Mouse (Mus musculus): ENCODE measurements around the gene Nrm. TPM values are rescaled to one million over a fixed set of nuclear protein-coding genes. Genes with fewer than 3 reads are reported as not detected.

Gene Nrm
- total and polyA plus RNA-seq, 3 experiments = 11.1 to 49.9 TPM; not detected in 1

DNA sequence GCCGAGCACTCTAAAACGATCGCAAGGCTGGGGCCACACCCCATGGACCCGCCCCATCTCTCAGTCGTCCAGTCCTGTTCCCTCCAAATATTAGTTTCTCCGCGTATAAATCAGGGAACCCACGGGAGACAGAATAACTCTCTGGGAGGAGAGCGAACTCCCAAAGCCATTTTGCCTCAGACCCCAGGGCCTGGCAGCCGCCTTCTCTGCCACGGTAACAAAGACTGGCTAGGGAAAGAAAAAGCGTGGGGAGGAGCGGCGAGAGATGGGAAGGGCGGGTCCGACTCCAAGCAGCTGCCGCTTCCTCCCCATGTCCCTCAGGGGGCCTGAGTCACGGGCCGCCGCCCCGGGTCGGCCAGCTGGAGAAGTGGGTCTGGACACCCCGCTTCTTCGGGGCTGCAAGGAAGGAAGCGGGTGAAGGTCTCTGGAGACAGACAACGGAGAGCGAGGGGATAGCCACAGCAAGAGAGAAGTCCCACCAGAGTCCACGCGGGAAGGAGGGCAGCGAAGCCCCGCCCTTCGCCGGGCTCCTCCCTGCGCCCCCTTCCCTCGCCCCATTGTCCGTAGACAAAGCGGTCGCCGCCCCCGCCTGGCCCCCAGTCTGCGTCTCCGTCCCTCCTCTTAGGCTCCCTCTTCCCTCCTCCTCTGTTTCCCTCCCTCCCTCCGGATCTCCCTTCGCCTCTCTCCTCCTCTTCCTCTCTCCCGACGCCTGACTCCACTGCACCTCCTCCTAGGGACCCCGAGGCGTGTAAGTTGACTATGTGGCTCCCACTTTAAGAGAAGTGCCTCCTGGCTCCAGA, 4.6 kb downstream of the Nrm start, which contains the start of gene Ppp1r18 (continued):
- TF ChIP-seq ELF1 (IDR thresholded peaks at IDR 0.05; ENCODE audit: low read depth, low read length) = no peak
- 0 out of 2 replicates have a peak, but pooled peaks have one; percentile 24 for TF ChIP-seq TBP (IDR thresholded peaks at IDR 0.05; ENCODE audit: low read depth, low read length)
- TF ChIP-seq RCOR1 (IDR thresholded peaks at IDR 0.05; ENCODE audit: low read depth, low read length) = no peak
- no peak for TF ChIP-seq RAD21 (IDR thresholded peaks at IDR 0.05; ENCODE audit: low read depth, low read length)

DNA sequence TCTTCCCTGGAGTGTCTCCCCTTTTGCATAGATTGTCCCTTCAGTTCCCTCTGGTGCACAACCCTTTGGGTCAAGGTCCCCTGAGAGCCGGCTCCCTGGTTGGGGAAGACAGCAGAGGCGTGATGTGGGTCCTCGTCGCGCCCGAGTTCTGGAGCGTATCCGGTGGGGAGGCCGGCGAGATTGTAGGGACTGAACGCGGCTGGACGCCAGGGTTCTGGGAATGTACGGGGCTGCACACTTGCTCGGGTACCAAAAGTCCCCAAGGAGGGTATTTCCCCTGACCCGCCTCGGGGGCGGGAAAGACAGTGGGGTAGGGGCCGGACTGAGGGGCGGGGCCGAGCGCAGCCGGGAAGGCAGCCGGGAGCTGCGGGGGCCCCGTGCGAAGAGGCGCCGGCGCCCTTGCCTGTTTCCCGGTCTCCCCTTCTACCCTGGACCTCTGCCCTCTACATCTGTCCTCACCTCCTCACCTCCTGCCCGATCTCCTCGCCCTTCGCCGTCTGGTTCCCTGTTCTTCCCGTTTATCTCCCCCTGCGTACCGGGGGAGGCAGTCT, 5.2 kb downstream of the Nrm start:
- Histone ChIP-seq H3K4me3 (ENCODE audit: control insufficient read depth in 1 of 2, insufficient read depth in 1 of 2, low read depth in 2 of 2, low read length in 2 of 2) (peak overlapping the region; percentile 62 to 70), H3K9ac (ENCODE audit: control insufficient read depth, low read depth, low read length, poor library complexity, severe bottlenecking) (peak overlapping the region; percentile 77), H3K4me1 (ENCODE audit: control insufficient read depth in 1 of 2, insufficient read depth in 2 of 2, low read length in 2 of 2) (peaks cover 2 to 16% of the 10 kb centered on the region in 2 experiments; a peak in 3 of 4 replicates), H3K9me3 (replicated peaks; ENCODE audit: insufficient read depth, low read length) (no peaks in the 10 kb centered on the region), H3K36me3 (ENCODE audit: control insufficient read depth in 1 of 2, insufficient read depth in 2 of 2, low read length in 2 of 2) (peaks cover 0 to 3% of the 10 kb centered on the region in 2 experiments; a peak in 2 of 4 replicates), H3K27ac (ENCODE audit: control insufficient read depth, low read depth, low read length) (peak overlapping the region; percentile 70), H3K79me2 (ENCODE audit: control insufficient read depth, insufficient read depth, low read length, poor library complexity) (peaks cover 15% of the 10 kb centered on the region), H3K27me3 (ENCODE audit: control insufficient read depth in 1 of 2, insufficient read depth in 2 of 2, low read length in 2 of 2) (no peaks in the 10 kb centered on the region)
- no peak for DNase-seq (ENCODE audit: low read depth, low spot score)
- no peak for TF ChIP-seq TCF12 (IDR thresholded peaks at IDR 0.05; ENCODE audit: low read depth, low read length)
- no peak for TF ChIP-seq MAFK (IDR thresholded peaks at IDR 0.05; ENCODE audit: borderline replicate concordance, low read depth, low read length)
- TF ChIP-seq MAZ (IDR thresholded peaks at IDR 0.05; ENCODE audit: low read depth, low read length) = no peak
- no peak for TF ChIP-seq CHD2 (IDR thresholded peaks at IDR 0.05; ENCODE audit: low read length)
- 0 out of 2 replicates have a peak, but pooled peaks have one; percentile 15 for TF ChIP-seq NELFE (IDR thresholded peaks at IDR 0.05; ENCODE audit: low read depth, low read length)
- TF ChIP-seq SIN3A (IDR thresholded peaks at IDR 0.05; ENCODE audit: low read length) = no peak
- no peak for TF ChIP-seq GABPA (IDR thresholded peaks at IDR 0.05; ENCODE audit: low read depth, low read length)
- no peak for TF ChIP-seq TAL1 (IDR thresholded peaks at IDR 0.05; ENCODE audit: low read length)

DNA sequence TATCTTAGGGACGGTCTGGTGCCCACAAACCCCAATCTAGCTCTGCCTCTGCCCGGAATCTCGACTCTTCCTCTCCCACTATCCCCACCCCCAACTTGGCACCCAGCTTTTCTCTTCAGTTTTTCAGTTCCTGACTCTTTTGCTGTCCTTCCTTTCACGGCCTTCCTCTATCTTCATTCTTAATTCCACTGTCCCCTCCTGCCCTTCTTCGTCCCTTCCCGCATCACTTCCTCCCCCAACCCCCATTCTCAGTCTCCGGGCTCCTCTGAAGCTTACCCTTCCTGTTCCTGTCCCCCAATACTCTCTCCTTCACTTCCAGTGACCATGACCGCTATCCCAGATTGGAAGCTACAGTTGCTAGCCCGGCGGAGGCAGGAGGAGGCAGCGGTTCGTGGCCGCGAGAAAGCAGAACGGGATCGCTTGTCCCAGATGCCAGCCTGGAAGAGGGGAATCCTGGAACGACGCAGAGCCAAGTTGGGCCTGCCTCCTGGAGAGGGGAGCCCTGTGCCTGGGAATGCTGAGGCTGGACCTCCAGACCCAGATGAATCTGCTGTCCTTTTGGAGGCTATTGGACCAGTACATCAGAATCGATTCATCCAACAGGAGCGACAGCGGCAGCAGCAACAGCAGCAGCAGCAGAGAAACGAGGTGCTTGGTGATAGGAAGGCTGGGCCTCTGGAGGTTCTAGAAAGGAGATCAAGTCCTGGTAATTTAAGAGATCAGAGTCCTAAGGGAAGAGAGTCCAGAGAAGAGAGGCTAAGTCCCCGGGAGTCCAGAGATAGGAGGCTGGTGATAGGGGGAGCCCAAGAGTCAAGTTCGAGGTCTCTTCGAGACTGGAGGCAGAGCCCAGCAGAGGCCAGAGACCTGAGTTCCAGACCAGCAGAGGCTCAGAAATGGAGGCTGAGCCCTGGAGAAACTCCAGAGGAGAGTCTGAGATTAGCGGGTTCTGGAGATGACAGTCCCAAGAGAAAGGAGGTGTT, 6.1 kb downstream of the Nrm start:
- Histone ChIP-seq H3K4me3 (ENCODE audit: control insufficient read depth in 1 of 2, insufficient read depth in 1 of 2, low read depth in 2 of 2, low read length in 2 of 2) (peak overlapping the region; percentile 70), H3K27me3 (ENCODE audit: control insufficient read depth in 1 of 2, insufficient read depth in 2 of 2, low read length in 2 of 2) (no peaks in the 10 kb centered on the region), H3K9me3 (replicated peaks; ENCODE audit: insufficient read depth, low read length) (no peaks in the 10 kb centered on the region), H3K27ac (ENCODE audit: control insufficient read depth, low read depth, low read length) (peak overlapping the region; percentile 48), H3K9ac (ENCODE audit: control insufficient read depth, low read depth, low read length, poor library complexity, severe bottlenecking) (peak overlapping the region; percentile 77), H3K4me1 (ENCODE audit: control insufficient read depth in 1 of 2, insufficient read depth in 2 of 2, low read length in 2 of 2) (peaks cover 2 to 13% of the 10 kb centered on the region in 2 experiments; a peak in 3 of 4 replicates), H3K79me2 (ENCODE audit: control insufficient read depth, insufficient read depth, low read length, poor library complexity) (peaks cover 18% of the 10 kb centered on the region), H3K36me3 (ENCODE audit: control insufficient read depth in 1 of 2, insufficient read depth in 2 of 2, low read length in 2 of 2) (peaks cover 0 to 3% of the 10 kb centered on the region in 2 experiments; a peak in 2 of 4 replicates)
- peak; percentile 62 for DNase-seq (ENCODE audit: low read depth, low spot score)
- TF ChIP-seq HCFC1 (IDR thresholded peaks at IDR 0.05; ENCODE audit: low read depth, low read length) (peak; percentile 22; the same call in 1 of the 2 replicates), USF2 (IDR thresholded peaks at IDR 0.05; ENCODE audit: borderline replicate concordance in 1 of 2, insufficient read depth in 1 of 2, low read depth in 1 of 2, low read length in 2 of 2) (no peak), EP300 (IDR thresholded peaks at IDR 0.05; ENCODE audit: low read depth in 1 of 2, low read length in 2 of 2) (no peak), POLR2AphosphoS2 (IDR thresholded peaks at IDR 0.05; ENCODE audit: low read length) (no peak), GABPA (IDR thresholded peaks at IDR 0.05; ENCODE audit: low read depth, low read length) (no peak), ZC3H11A (IDR thresholded peaks at IDR 0.05; ENCODE audit: low read depth, low read length) (no peak), E2F4 (IDR thresholded peaks at IDR 0.05; ENCODE audit: borderline replicate concordance, low read depth, low read length) (no peak), RCOR1 (IDR thresholded peaks at IDR 0.05; ENCODE audit: low read depth, low read length) (peak; percentile 35; the same call in 1 of the 2 replicates), ZMIZ1 (IDR thresholded peaks at IDR 0.05; ENCODE audit: low read depth, low read length) (no peak), MYC (IDR thresholded peaks at IDR 0.05; ENCODE audit: low read depth, low read length) (no peak), ETS1 (IDR thresholded peaks at IDR 0.05; ENCODE audit: low read depth, low read length) (no peak), JUND (IDR thresholded peaks at IDR 0.05; ENCODE audit: low read depth, low read length) (no peak), ZKSCAN1 (IDR thresholded peaks at IDR 0.05; ENCODE audit: low read depth, low read length) (no peak), POLR2AphosphoS5 (IDR thresholded peaks at IDR 0.05; ENCODE audit: borderline replicate concordance, low read depth, low read length) (no peak)

All from MEL (cell line).